Mouse (Mus musculus) T-helper 2 cell (primary cell): Measurements from ENCODE around the gene Papln.

Experiments used
- in situ Hi-C: fragments of 300-600 bp; cut with MboI, MseI; formaldehyde crosslinking; loops from one replicate; pipeline ENCODE4 v1.15.1; 2025; ENCODE audit warnings: high pct_unique_total_duplicates

Gene Papln

GRCm38 (mm10) chr12:83763311-83764043 lies at the start of gene Papln:
TSS of gene Papln (plus strand) at chr12:83763634.
- in situ Hi-C loops = no loop called here

GRCm38 (mm10) chr12:83713749-83714148 lies 49.7 kb upstream of the Papln start:
- in situ Hi-C loops = no loop called here

DNA sequence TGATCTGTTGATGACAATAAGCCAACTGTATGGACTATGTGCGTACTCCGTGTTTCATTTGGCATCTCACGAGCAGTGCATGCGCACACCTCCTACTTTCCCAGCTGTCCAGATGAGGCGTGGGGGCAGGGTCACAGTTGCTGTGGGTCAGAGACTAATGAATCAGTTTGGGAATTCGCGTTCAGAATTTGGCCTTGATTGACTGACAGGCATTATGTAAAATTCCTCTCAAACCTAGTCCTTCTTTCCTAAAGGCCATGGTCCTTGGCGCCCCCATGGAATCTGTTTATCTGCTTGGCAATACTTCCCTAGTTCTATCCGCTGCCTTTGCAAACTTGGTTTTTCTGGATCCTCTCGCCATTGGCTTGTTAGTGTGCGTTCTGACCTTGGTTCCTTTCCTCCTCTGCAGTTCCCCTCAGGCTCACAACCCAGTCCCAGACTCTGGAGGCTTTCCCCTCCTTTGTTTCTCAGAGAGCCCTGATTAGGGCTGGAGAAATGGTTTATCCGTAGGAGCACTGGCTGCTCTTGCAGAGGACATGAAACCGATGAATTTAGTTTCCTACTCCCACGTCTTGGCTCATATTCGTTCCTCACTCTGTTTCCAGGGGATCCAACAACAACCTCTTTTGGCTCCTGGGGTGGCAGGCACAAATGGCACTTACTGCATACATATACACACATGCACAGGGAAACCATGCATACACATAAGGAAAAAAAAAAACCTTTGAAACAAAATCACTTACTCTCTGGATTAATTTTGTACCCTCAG lies 46.8 kb upstream of the Papln start:
- in situ Hi-C loops = no loop called here

GRCm38 (mm10) chr12:83719431-83719830 lies 44.0 kb upstream of the Papln start:
- in situ Hi-C loops = no loop called here

GRCm38 (mm10) chr12:83721281-83721680 lies 42.2 kb upstream of the Papln start:
- in situ Hi-C loops = no loop called here

- in situ Hi-C loops = no loop called here
These were observed 40.4 kb upstream of the Papln start for GRCm38 (mm10) chr12:83723037-83723436.

DNA sequence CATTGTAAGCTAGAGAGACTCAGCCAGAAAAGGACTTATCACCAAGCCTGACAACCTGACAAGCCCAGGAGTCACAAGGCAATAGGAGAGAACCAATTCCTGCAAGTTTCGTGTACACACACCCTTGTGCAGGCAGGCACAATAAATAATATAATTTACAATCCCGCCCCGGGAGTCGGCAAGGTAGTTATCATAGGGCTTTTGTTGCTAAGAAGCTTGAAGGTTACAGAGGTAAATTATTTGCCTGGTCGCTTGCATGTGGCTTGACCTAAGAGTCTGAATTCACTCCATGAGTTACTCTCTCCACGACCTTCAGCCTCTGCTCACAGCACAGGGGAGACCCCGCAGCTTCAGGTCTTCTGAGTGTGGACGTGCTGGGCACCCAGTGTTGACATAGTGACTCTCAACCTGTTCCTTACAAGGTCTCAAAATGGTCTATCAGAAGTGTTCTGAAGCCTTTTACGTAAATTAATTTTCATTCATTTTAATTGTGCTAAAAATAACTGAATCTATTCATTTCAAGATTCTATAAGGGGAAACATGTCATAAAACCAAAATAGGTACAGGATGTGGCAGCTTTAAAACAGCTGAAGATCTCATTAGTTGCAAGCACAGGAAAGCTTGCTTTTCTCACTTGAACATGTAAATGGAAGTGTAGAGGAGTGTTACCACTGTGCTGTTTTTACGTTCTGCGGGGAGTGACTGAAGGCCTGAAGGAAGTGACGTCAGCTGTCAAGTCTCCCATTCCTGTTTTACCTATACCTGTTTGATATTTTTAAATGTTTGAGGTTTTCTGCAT lies 36.7 kb upstream of the Papln start:
- in situ Hi-C loops = no loop called here

DNA sequence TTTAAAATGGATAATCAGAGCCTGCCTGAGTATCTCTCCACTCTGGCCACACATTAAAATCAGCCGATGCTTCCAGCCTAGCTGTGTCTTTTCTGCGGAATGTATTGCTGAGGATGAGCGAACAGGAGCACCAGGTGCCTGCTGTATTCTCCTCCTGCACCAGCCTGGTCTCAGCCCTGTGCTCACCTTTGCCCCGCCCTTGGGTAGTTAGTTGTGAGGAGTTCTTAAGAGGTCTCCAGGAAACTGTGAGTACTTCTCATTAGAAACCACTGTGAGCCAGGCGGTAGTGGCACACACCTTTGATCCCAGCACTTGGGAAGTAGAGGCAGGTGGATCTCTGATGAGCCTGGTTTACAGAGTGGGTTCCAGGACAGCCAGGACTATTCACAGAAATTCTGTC lies 31.2 kb upstream of the Papln start:
- in situ Hi-C loops = no loop called here

DNA sequence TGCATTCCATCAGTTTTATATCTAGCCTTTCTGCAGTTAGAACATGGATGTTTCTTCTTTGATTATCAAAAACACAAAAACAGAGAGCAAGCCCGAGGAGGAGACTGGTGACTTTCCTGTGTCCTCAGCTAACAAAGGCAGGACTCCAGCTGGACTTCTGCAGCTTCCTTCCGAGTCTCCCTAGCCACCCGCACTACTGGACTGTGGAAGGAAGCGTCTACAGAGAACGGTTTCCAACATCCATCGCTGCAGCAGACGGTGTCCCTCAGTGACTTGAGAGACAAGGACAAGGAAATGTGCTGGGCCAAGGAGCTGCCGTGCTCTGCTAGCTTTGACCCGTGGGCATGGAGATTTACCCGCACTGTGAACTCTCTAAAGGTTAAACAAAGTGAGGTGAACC lies 29.4 kb upstream of the Papln start:
- in situ Hi-C loops = no loop called here

GRCm38 (mm10) chr12:83736236-83736635 lies 27.2 kb upstream of the Papln start:
- in situ Hi-C loops = no loop called here

GRCm38 (mm10) chr12:83738651-83739050 lies 24.8 kb upstream of the Papln start:
- in situ Hi-C loops = no loop called here

- in situ Hi-C loops = no loop called here
These were observed 21.7 kb upstream of the Papln start for GRCm38 (mm10) chr12:83741722-83742121.

GRCm38 (mm10) chr12:83742834-83743233 lies 20.6 kb upstream of the Papln start:
- in situ Hi-C loops = no loop called here

- in situ Hi-C loops = no loop called here
These were observed 19.7 kb upstream of the Papln start for GRCm38 (mm10) chr12:83743712-83744111.

GRCm38 (mm10) chr12:83749186-83749585 lies 14.2 kb upstream of the Papln start:
- in situ Hi-C loops = no loop called here

DNA sequence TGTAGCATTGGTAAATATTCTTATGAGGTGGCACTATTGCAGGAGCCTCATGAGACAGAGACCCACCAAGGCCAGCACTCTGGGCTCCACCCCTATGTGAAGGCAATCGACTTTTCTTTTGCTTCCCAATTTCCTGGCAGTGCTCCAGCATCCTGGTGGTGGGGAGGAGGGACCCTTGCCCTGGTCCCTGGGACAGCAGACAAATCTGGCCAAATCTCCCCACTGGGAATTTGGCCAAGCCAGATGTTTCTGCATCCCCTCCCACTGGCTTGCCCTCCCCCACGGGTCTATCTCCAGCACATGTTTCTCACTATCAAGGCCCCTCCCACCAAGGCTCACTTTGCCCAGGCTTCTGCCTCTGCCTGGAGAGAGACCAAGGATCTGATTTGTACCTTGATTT lies 10.9 kb upstream of the Papln start:
- in situ Hi-C loops = no loop called here

GRCm38 (mm10) chr12:83758735-83759134 lies 4.7 kb upstream of the Papln start:
- in situ Hi-C loops = no loop called here

DNA sequence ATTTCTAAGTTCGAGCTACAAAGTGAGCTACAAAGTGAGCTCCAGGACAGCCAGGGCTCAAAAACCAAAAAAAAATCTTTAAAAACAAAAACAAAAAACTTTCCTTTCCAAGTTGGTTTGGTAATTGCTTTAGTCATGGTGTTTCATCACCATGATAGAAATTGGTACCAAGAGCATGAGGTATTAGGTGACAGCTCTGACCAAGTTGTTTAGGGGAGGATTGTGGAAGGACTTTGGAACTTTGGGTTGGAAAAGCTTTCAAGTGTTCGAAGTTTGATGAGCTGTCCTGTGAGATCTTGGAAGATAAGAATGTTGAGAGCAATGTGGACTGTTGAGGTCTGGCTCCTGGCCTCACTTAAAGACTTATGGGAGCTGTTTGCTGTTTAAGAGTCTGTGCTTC lies 3.2 kb upstream of the Papln start:
- in situ Hi-C loops = no loop called here

DNA sequence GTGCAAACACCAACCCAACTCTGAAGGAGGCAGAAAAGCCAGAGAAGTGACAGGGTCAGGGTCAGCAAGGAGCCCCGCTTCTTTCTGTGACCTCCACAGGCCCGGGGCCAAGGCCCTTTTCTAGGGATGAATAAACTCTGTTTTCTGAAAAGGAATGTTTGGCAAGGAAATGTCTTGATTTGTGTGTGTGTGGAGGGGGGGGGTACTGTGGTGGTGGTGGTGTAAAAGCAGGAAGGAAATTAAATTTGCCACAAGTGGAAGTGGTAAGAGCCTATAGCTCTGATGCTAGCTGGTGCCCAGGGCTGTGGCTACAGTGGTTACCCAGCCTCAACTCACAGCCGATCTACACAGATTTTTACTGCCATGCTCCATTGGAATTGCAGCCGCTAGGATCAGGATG lies 728 bp upstream of the Papln start:
- in situ Hi-C loops = no loop called here

DNA sequence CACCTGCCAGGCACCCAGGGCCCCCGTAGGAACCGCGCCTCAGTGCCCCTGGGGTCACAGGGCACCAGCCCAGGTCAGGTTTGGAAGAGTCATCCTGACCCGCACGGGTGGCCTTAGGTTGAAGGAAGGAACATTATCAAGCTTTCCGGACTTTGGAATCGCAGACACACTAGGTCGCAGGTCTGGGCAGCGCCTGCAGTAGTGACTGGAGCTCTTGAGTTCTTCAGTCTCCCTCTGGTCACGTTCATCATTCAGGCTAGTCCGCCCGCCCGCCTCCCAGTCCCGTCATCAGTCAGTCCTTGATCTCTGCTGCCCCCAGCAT lies 571 bp downstream of the Papln start:
- in situ Hi-C loops = no loop called here

GRCm38 (mm10) chr12:83764519-83764918 lies 1.1 kb downstream of the Papln start:
- in situ Hi-C loops = no loop called here

DNA sequence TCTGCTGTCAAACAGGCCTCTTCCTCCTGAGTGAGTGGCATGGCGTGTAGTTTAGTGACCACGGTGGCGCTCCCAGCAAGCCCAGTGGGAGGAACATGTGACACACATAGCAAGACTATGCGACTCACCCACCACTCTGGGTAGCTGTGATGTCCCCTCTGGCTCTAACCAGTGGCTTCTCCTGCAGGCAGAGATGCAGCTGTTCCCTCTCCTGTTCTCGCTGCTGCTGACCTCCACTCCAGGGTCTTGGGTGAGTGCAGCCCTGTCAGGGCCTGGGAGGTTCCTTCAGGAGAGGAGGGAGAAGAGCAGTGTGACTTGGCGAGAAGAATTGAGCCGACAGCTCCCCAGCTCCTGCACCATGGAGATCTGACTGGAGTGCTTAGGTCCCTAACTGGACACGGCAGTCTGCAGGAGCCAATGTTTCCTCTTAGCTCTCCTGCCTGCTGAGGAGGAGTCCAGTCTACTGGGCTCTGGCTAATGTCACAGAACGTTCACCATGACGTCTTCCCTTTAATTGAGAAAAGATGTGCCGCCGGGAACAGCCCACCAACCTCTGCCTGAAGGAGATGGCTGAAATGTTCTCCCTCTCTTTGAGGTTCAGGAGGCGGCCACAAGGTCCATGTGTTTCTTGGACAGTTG lies 2.6 kb downstream of the Papln start:
- in situ Hi-C loops = no loop called here
